Mouse (Mus musculus) Patski (cell line): ENCODE measurements around the gene Ndufa8. TPM values are rescaled to one million over a fixed set of nuclear protein-coding genes. Genes with fewer than 3 reads are reported as not detected.

Experiments used
- ATAC-seq: fragments of 100-300 bp; one replicate; pipeline ENCODE4 v1.8.0; 2021
- CTCF ChIA-PET: fragments of 350-600 bp; sonication (Branson Sonifier 250); formaldehyde crosslinking; loops from one replicate; lab custom pipeline; 2022; ENCODE audit warnings: inconsistent platforms; lab: Charles Lee
- POLR2A ChIA-PET: fragments of 350-600 bp; sonication (Branson Sonifier 250); formaldehyde crosslinking; loops from one replicate; lab custom pipeline; 2022; ENCODE audit warnings: antibody characterized with exemption, inconsistent platforms; lab: Charles Lee
- DNase-seq: peaks from one replicate; pipeline ENCODE4 v3.0.0-alpha.2; 2011; ENCODE audit warnings: low read depth, low spot score
- H3K27me3 ChIP-seq: fragments of 371-371 bp; one replicate; pipeline ENCODE4 v1.5.1; 2021
- CTCF ChIP-seq: fragments of 100-300 bp; IDR thresholded peaks from one replicate; pipeline ENCODE4 v1.5.1; 2021
- in situ Hi-C: fragments of 300-500 bp; cut with MboI; formaldehyde crosslinking; loops from 3 replicates; pipeline ENCODE4 v1.11.1; 2018; ENCODE audit warnings: low pct_unique_long_range_greater_than_20kb, mixed read lengths
- polyA plus RNA-seq: library from polyadenylated mRNA; unstranded; gene quantifications from one replicate; pipeline ENCODE4 v1.2.3, GENCODE M21; 2021

Ndufa8 gene
- polyA plus RNA-seq, 1 experiment from 2014 or later, result 282 TPM

GRCm38 (mm10) chr2:36048164-36048563 is 1.0 kb downstream of the Ndufa8 start:
- in situ Hi-C loops, result no loop called here
- ChIA-PET POLR2A (interaction anchor here (0.6 kb wide), 1 partner anchor 10 kb away, joined by 4 read pairs; no protein-coding TSS in a partner anchor), CTCF (no interaction called here)
- ATAC-seq (no peak), DNase-seq (no peak)
- H3K27me3 ChIP-seq, result no peaks in the 10 kb centered on the region
- no peak for TF ChIP-seq CTCF

GRCm38 (mm10) chr2:36040872-36041271 is 8.3 kb downstream of the Ndufa8 start:
- in situ Hi-C loops, result no loop called here
- ChIA-PET CTCF (interaction anchor here (1.4 kb wide), 1 partner anchor 32 kb away, joined by 4 read pairs; no protein-coding TSS in a partner anchor), POLR2A (no interaction called here)
- no peaks in the 10 kb centered on the region for H3K27me3 ChIP-seq
- ATAC-seq (no peak), DNase-seq (no peak)
- TF ChIP-seq CTCF, result no peak

DNA sequence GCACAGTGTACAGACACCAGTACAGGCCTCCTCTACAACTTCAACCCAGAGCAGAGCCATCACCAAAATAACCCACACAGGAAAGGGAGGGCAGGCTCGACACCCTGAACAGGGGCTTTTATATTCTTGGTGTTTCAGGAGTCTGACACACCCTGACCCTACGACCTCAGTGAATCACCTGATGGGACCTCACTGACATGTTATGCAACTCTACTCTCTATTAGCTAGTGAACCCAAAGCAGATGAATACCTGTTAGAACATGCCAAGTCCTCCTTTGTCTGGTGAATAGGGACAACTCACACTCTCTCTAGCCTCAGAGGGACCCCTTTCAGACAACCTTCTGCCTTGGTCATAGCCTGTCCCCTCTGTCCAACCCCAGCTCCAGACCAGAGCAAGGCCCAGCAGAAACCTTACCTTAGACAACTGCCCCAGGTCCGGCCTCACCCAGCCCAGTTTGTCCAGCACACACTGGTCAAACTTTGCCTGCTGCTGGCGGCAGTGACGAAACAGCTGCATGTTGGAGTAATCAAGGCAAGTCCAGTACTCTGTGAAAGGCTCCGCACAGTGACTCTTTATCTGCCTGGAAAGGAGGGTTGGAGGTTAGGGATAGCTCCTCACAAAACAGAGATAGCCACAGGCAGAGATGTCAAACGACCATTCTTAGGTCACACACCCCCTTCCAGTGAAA is 9.8 kb downstream of the Ndufa8 start:
- POLR2A ChIA-PET, result no interaction called here
- H3K27me3 ChIP-seq, result no peaks in the 10 kb centered on the region
- in situ Hi-C loops, result no loop called here
- DNase-seq (no peak), ATAC-seq (no peak)
- no peak for TF ChIP-seq CTCF
- CTCF ChIA-PET, result no interaction called here

- ChIA-PET CTCF (interaction anchor here (1.0 to 2.4 kb wide), 3 partner anchors 12 to 52 kb away, joined by 3 to 7 read pairs (median 5); no protein-coding TSS in a partner anchor), POLR2A (interaction anchor here (0.6 to 1.0 kb wide), 2 partner anchors 15 to 135 kb away, joined by 4 read pairs; no protein-coding TSS in a partner anchor)
- no peaks in the 10 kb centered on the region for H3K27me3 ChIP-seq
- in situ Hi-C loops, result no loop called here
- no peak for ATAC-seq
- DNase-seq, result no peak
- TF ChIP-seq CTCF, result no peak
Observed at GRCm38 (mm10) chr2:36035413-36036081, 13.7 kb downstream of the Ndufa8 start.

GRCm38 (mm10) chr2:36034898-36035297 is 14.3 kb downstream of the Ndufa8 start:
- no peak for TF ChIP-seq CTCF
- DNase-seq (no peak), ATAC-seq (no peak)
- ChIA-PET CTCF (interaction anchor here (1.0 to 2.4 kb wide), 3 partner anchors 12 to 51 kb away, joined by 3 to 7 read pairs (median 5); no protein-coding TSS in a partner anchor), POLR2A (interaction anchor here (0.6 kb wide), 1 partner anchor 134 kb away, joined by 4 read pairs; no protein-coding TSS in a partner anchor)
- in situ Hi-C loops, result no loop called here
- H3K27me3 ChIP-seq, result no peaks in the 10 kb centered on the region

GRCm38 (mm10) chr2:36033966-36034365 is 15.2 kb downstream of the Ndufa8 start:
- DNase-seq (no peak), ATAC-seq (no peak)
- ChIA-PET CTCF (no interaction called here), POLR2A (no interaction called here)
- no peaks in the 10 kb centered on the region for H3K27me3 ChIP-seq
- TF ChIP-seq CTCF, result no peak
- in situ Hi-C loops, result no loop called here

DNA sequence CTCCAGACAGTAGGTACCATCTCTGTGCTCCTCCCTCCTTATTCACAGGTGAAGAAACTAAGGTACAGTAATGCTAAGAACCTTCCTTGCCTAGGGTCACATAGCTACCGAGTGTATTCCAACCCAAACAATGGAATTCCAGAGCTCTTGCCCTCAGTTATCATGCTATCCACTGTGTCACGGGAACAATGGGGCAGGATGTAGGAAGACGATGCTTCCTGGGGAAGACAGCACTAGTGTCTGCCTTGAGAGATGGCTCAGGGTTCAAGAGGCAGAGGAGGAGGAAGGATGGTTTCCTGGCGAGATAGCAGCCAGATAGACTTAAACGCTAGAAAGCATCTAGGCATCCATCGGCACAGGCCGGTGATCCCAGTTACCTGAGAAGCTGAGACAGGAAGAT is 16.3 kb downstream of the Ndufa8 start:
- no peak for DNase-seq
- no peaks in the 10 kb centered on the region for H3K27me3 ChIP-seq
- ChIA-PET POLR2A (no interaction called here), CTCF (no interaction called here)
- no peak for ATAC-seq
- in situ Hi-C loops, result no loop called here
- no peak for TF ChIP-seq CTCF

- TF ChIP-seq CTCF, result no peak
- CTCF ChIA-PET, result interaction anchor here (1.0 to 2.9 kb wide), 5 partner anchors 10 to 189 kb away, joined by 3 to 13 read pairs (median 6); no protein-coding TSS in a partner anchor
- POLR2A ChIA-PET, result no interaction called here
- in situ Hi-C loops, result no loop called here
- no peak for ATAC-seq
- H3K27me3 ChIP-seq, result no peaks in the 10 kb centered on the region
- no peak for DNase-seq
Observed at GRCm38 (mm10) chr2:36023291-36023690, 25.9 kb downstream of the Ndufa8 start.

DNA sequence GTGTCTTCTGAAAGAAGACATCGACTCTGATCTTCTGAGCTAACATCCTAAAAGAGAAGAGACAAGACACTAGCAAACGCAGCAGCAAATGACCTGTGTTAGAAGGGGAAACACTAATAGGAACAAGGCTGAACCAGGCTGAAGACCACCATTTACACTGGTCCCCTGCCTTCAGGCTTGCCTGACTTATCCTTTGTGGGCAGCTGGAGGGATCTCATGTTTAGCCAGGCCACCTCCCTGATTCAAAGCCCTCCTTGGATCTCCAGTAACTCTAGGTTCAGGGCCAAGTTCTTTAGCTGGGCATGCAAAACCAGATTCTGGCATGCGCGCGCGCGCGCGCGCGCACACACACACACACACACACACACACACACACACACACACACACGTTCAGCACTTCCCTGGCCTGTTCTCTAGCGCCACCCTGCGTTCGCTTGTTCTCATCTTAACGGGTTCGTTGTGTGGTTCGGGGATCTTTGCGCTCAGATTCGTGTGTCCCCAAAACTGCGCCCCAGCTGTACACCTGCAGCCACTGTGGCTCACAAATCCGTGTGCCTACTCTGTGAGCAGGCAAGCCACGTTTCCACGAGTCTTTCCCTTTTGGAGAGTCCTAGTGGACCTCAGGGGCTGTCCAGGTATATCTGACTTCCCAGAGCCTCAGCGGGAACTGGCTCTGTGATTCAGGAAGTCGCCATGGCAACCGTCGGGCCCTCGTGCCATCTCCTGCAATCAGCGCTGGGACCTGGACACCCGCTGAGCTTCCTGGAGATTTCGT is 27.6 kb downstream of the Ndufa8 start:
- peak; percentile 50 for TF ChIP-seq CTCF

GRCm38 (mm10) chr2:36013010-36013409 is 36.2 kb downstream of the Ndufa8 start:
- TF ChIP-seq CTCF, result no peak
- ChIA-PET CTCF (interaction anchor here (3.2 kb wide), 1 partner anchor 9 kb away, joined by 10 read pairs; no protein-coding TSS in a partner anchor), POLR2A (no interaction called here)
- no peak for ATAC-seq
- in situ Hi-C loops, result no loop called here
- no peak for DNase-seq
- H3K27me3 ChIP-seq, result no peaks in the 10 kb centered on the region

More for the DNA sequence above, 27.6 kb downstream of the Ndufa8 start:
- ChIA-PET POLR2A (interaction anchor here (1.1 kb wide), 1 partner anchor 15 kb away, joined by 4 read pairs; no protein-coding TSS in a partner anchor), CTCF (interaction anchor here (0.7 to 2.9 kb wide), 9 partner anchors 9 to 262 kb away, joined by 3 to 10 read pairs (median 5); no protein-coding TSS in a partner anchor)
- in situ Hi-C loops, result no loop called here
- H3K27me3 ChIP-seq, result no peaks in the 10 kb centered on the region
- no peak for ATAC-seq
- DNase-seq, result no peak
